Mouse (Mus musculus) midbrain, postnatal 0 days (tissue): ENCODE results near the gene 4930523C07Rik. TPM values are rescaled to one million over a fixed set of nuclear protein-coding genes. Genes with fewer than 3 reads are reported as not detected.

Experiments
- ATAC-seq: fragments of 200-750 bp; cut with Nextera tagmentation; 2 replicates; pipeline ENCODE4 v1.8.0; 2017; ENCODE audit warnings: moderate number of reproducible peaks, mild to moderate bottlenecking, moderate TSS enrichment, moderate library complexity; ENCODE audit not compliant: low FRiP score
- DNase-seq: peaks from one replicate; pipeline ENCODE4 v3.0.0-alpha.2; 2015; ENCODE audit warnings: low spot score
- H3K27ac ChIP-seq: fragments of 300-500 bp; sonication (generic); 2 replicates; pipeline ENCODE4 v1.5.1; 2014; ENCODE audit warnings: low read depth, mild to moderate bottlenecking, low read length, mixed read lengths
- H3K27me3 ChIP-seq: fragments of 300-500 bp; sonication (generic); 2 replicates; pipeline ENCODE4 v1.6.1; 2014; ENCODE audit warnings: low read length, control low read depth, mixed read lengths; ENCODE audit not compliant: insufficient read depth
- H3K36me3 ChIP-seq: fragments of 300-500 bp; sonication (generic); 2 replicates; pipeline ENCODE4 v1.6.1; 2014; ENCODE audit warnings: low read length, control low read depth, mixed read lengths; ENCODE audit not compliant: insufficient read depth
- H3K4me1 ChIP-seq: fragments of 300-500 bp; sonication (generic); 2 replicates; pipeline ENCODE4 v1.6.1; 2014; ENCODE audit warnings: mild to moderate bottlenecking, control low read depth, antibody characterized with exemption, low read length, mixed read lengths; ENCODE audit not compliant: insufficient read depth
- H3K4me2 ChIP-seq: fragments of 300-500 bp; sonication (generic); 2 replicates; pipeline ENCODE4 v1.6.1; 2014; ENCODE audit warnings: low read depth, mild to moderate bottlenecking, low read length, mixed read lengths; ENCODE audit not compliant: poor library complexity, severe bottlenecking
- H3K4me3 ChIP-seq: fragments of 300-500 bp; sonication (generic); 2 replicates; pipeline ENCODE4 v1.5.1; 2014; ENCODE audit warnings: low read depth, mild to moderate bottlenecking, low read length, moderate library complexity
- H3K9ac ChIP-seq: fragments of 300-500 bp; sonication (generic); replicated peaks from 2 replicates; pipeline ENCODE4 v1.6.1; 2014; ENCODE audit warnings: mild to moderate bottlenecking, low read length, moderate library complexity, mixed read lengths; ENCODE audit not compliant: poor library complexity, severe bottlenecking
- H3K9me3 ChIP-seq: fragments of 300-500 bp; sonication (generic); 2 replicates; pipeline ENCODE4 v1.6.1; 2016; ENCODE audit warnings: low read length, control low read depth
- CTCF ChIP-seq: IDR thresholded peaks from 2 replicates; pipeline ENCODE4 v1.5.1; 2016; ENCODE audit warnings: antibody characterized with exemption, mild to moderate bottlenecking
- WGBS: fragments of 180-500 bp; shearing (Covaris S2); extraction: QIAGEN DNeasy Blood & Tissue Kit; methylation state at CpG from one replicate; pipeline ENCODE4 v1.1.7; 2014; 5-methylcytosine and 5-hydroxymethylcytosine counted together
- polyA plus RNA-seq: library from polyadenylated mRNA; unstranded; fragments of >200 nt; fragmentation: Nextera tagmentation; extraction: Ambion mirVana; gene quantifications from 2 replicates; pipeline ENCODE4 v1.2.1, GENCODE M21; 2015
- total RNA-seq: library from RNA; depleted of rRNA; stranded (reverse); fragments of >200 nt; gene quantifications from 2 replicates; pipeline ENCODE4 v1.2.3, GENCODE M21; 2014

4930523C07Rik gene
- total and polyA plus RNA-seq, 2 experiments from 2014 or later, result 1.6 to 2.0 TPM

DNA sequence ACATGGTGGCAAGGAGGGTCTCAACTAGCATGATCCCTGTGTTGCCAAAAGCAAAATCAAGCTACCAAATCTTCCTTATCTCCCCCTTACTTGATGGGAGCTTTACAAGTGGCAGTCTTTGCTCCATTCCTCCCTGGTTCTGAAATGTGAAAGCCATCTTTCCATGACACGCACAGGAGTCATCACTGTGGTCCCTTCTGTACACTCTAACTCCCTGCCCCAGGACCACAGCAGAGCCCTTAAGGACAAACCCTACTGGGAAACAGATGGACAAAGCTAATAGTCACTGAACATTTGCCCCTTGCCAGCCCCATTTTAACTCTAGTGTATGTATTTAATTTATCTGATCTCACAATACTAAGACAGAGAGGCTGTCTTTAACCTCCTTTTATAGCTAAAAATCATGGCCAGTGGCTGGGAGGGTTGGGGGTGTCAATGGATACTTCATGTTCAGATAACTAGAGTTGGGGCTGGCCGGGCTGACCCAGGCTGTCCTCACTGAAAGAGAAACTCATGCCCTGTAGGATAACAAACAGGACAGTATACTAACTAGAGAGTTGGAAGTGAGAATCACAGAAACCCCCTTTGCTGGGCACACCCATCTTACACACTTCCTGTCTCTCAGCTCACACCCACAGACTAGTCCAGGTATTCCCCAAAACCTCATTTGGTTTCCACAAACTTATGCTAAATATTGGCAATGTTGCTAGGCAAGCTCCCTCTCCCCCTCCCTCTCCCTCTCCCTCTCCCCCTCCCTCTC lies 8.6 kb downstream of the 4930523C07Rik start:
- H3K27me3 ChIP-seq, result no peaks in the 10 kb centered on the region
- DNase-seq (no peak), ATAC-seq (no peak)
- H3K4me3 ChIP-seq, result no peak overlapping the region
- TF ChIP-seq CTCF, result no peak
- no peak overlapping the region for H3K4me2 ChIP-seq
- no peaks in the 10 kb centered on the region for H3K36me3 ChIP-seq
- no peak overlapping the region for H3K9ac ChIP-seq
- no peaks in the 10 kb centered on the region for H3K9me3 ChIP-seq
- no peaks in the 10 kb centered on the region for H3K4me1 ChIP-seq
- WGBS, result 96% methylated on average over 2 of the region's 2 CpGs
- no peak overlapping the region for H3K27ac ChIP-seq

DNA sequence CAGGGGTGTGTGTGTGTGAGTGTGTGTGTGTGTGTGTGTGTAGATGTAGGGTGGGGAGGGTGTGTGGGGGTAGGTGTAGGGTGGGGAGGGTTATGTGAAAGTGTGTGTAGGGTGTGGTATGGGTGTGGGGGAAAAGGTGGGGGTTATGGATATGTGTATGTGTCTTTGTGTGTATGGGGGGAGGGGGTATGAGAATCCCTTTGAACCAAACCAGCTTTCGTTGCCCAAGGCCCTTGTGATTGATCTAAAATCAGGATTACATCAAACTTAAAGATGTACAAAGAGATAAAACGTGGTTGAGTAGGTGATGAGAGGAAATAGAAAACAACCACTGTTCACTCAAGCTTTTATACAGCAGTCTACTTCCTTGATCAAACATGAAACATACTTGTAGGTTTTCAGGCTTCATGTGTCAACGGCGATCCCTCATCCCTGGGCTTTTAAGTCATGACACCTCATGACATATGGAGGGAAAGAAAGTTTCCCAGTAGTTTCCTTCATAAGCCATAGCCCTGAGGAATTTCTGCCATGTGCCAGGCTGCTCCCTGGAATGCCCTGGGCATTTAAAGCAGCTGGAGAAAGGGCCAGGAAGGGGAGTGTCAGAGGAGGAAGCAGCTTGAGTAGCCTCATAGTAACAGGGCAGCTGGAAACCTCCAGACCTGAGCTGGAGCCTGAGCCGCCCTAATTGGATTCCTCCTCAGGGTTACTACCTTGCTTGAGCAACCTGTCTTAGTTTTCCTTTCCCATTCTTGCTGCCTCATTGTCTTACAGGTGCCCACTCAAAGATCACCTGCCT lies 9.5 kb downstream of the 4930523C07Rik start:
- H3K36me3 ChIP-seq, result no peaks in the 10 kb centered on the region
- H3K9ac ChIP-seq, result no peak overlapping the region
- no peak for TF ChIP-seq CTCF
- no peak overlapping the region for H3K4me3 ChIP-seq
- ATAC-seq, result no peak
- H3K27me3 ChIP-seq, result no peaks in the 10 kb centered on the region
- no peak overlapping the region for H3K4me2 ChIP-seq
- H3K4me1 ChIP-seq, result no peaks in the 10 kb centered on the region
- no peak overlapping the region for H3K27ac ChIP-seq
- DNase-seq, result no peak
- no peaks in the 10 kb centered on the region for H3K9me3 ChIP-seq
- WGBS, result 76% methylated on average over 5 of the region's 5 CpGs

GRCm38 (mm10) chr1:160054366-160055078 lies 10.3 kb downstream of the 4930523C07Rik start:
- Histone ChIP-seq H3K36me3 (no peaks in the 10 kb centered on the region), H3K4me1 (no peaks in the 10 kb centered on the region), H3K9me3 (no peaks in the 10 kb centered on the region), H3K9ac (no peak overlapping the region), H3K4me3 (no peak overlapping the region), H3K27ac (no peak overlapping the region), H3K27me3 (no peaks in the 10 kb centered on the region), H3K4me2 (no peak overlapping the region)
- DNase-seq (no peak), ATAC-seq (no peak)
- TF ChIP-seq CTCF, result no peak
- 78% methylated on average over 5 of the region's 5 CpGs for WGBS

DNA sequence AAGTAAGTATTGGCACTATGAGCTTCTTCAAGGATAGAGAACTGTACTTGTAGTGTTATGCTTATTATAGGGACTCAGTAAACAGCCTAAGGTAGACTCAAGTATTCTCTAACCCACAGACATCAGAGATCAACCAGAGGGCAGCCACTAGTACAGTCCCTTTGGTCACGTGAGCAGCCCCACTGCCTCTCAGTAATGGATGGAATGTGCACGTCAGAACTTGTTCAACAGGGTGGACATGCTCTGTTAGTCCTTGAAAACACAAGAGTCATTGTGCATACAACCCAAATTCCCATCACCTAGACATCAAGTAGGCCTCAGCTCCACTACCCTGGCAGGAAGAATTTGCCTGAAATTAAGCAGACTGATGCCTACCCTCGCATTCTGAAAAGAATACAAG lies 13.5 kb downstream of the 4930523C07Rik start:
- Histone ChIP-seq H3K4me1 (no peaks in the 10 kb centered on the region), H3K4me2 (no peak overlapping the region), H3K4me3 (no peak overlapping the region), H3K36me3 (no peaks in the 10 kb centered on the region), H3K27me3 (no peaks in the 10 kb centered on the region), H3K27ac (no peak overlapping the region), H3K9ac (no peak overlapping the region), H3K9me3 (no peaks in the 10 kb centered on the region)
- no peak for TF ChIP-seq CTCF
- ATAC-seq (no peak), DNase-seq (no peak)
- WGBS, result 70% methylated on average over 3 of the region's 3 CpGs

- Histone ChIP-seq H3K9ac (no peak overlapping the region), H3K4me3 (no peak overlapping the region), H3K4me1 (no peaks in the 10 kb centered on the region), H3K9me3 (no peaks in the 10 kb centered on the region), H3K27ac (no peak overlapping the region), H3K4me2 (no peak overlapping the region), H3K36me3 (no peaks in the 10 kb centered on the region), H3K27me3 (no peaks in the 10 kb centered on the region)
- WGBS, result 94% methylated on average over 1 of the region's 1 CpGs
- no peak for DNase-seq
- no peak for TF ChIP-seq CTCF
- ATAC-seq, result no peak
Measured at GRCm38 (mm10) chr1:160059908-160060307, 15.7 kb downstream of the 4930523C07Rik start.

DNA sequence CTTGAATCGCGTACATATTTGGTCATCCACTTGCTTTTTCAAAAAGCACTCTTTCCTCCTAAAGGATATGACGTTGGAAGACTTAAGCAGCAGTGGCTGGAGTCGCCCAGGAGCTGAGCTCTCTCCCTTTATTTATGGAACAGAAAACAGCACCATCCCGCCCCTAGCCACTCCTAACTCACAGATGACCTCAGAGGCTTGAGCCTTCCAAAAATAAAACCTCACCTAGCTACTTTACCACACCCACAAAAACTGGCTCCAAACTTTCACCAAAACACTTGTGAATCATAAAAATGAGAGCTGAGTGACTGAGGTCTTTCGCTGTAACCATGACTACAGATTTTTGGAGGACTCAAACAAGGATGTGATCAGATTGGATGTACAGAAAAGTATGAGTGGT lies 16.4 kb downstream of the 4930523C07Rik start:
- no peak for TF ChIP-seq CTCF
- Histone ChIP-seq H3K4me2 (no peak overlapping the region), H3K4me1 (no peaks in the 10 kb centered on the region), H3K27ac (no peak overlapping the region), H3K9ac (no peak overlapping the region), H3K27me3 (no peaks in the 10 kb centered on the region), H3K4me3 (no peak overlapping the region), H3K36me3 (no peaks in the 10 kb centered on the region), H3K9me3 (no peaks in the 10 kb centered on the region)
- DNase-seq, result no peak
- ATAC-seq, result no peak
- 79% methylated on average over 6 of the region's 6 CpGs for WGBS
